Mouse (Mus musculus) heart, adult 2 months (tissue): Measurements from ENCODE around the gene Fmo3.

ENCODE experiments used
- CTCF ChIP-seq: fragments of 200-600 bp; IDR thresholded peaks from 2 replicates; pipeline ENCODE4 v1.8.1; 2022; ENCODE audit warnings: antibody characterized with exemption, mild to moderate bottlenecking, moderate library complexity
- EP300 ChIP-seq: fragments of 200-500 bp; IDR thresholded peaks from 2 replicates; pipeline ENCODE4 v1.6.1; 2011; ENCODE audit warnings: low read depth, low read length, control low read depth; ENCODE audit not compliant: insufficient read depth

- no peak for TF ChIP-seq CTCF
- no peak for TF ChIP-seq EP300
These were observed 19.2 kb upstream of the Fmo3 start for GRCm38 (mm10) chr1:163003496-163003895.
